Mouse (Mus musculus) myocyte (in vitro differentiated cells): ENCODE measurements around the gene Snrk. TPM values are rescaled to one million over a fixed set of nuclear protein-coding genes. Genes with fewer than 3 reads are reported as not detected.

Experiments used
- H3K27me3 ChIP-seq: one replicate; pipeline ENCODE4 v1.6.1; 2011; ENCODE audit not compliant: control insufficient read depth, insufficient read depth, insufficient read length
- H3K36me3 ChIP-seq: one replicate; pipeline ENCODE4 v1.6.1; 2011; ENCODE audit not compliant: control insufficient read depth, insufficient read depth
- H3K4me2 ChIP-seq: one replicate; pipeline ENCODE4 v1.6.1; 2011; ENCODE audit warnings: low read depth, control low read depth
- H3K4me3 ChIP-seq: one replicate; pipeline ENCODE4 v1.5.1; 2011; ENCODE audit warnings: mild to moderate bottlenecking, control low read depth, moderate library complexity
- H3K79me2 ChIP-seq: one replicate; pipeline ENCODE4 v1.6.1; 2011; ENCODE audit not compliant: control insufficient read depth, insufficient read depth
- H3ac ChIP-seq: one replicate; pipeline ENCODE4 v1.6.1; 2011; ENCODE audit not compliant: control insufficient read depth, insufficient read length
- CEBPB ChIP-seq: IDR thresholded peaks from 2 replicates; pipeline ENCODE4 v1.6.1; 2011; ENCODE audit warnings: mild to moderate bottlenecking, moderate library complexity; ENCODE audit not compliant: poor library complexity, insufficient read depth, severe bottlenecking
- E2F4 ChIP-seq: IDR thresholded peaks from one replicate; pipeline ENCODE4 v1.6.1; 2011; ENCODE audit warnings: mild to moderate bottlenecking, control low read depth, moderate library complexity; ENCODE audit not compliant: insufficient read depth
- MAX ChIP-seq: IDR thresholded peaks from one replicate; pipeline ENCODE4 v1.6.1; 2011; ENCODE audit warnings: low read depth, mild to moderate bottlenecking, control low read depth
- MYOD1 ChIP-seq, 3 experiments: IDR thresholded peaks; one replicate each; pipeline ENCODE4 v1.6.1; 2011; ENCODE audit warnings: control low read depth in 2 of 3, low read depth in 2 of 3, mild to moderate bottlenecking in 2 of 3, moderate library complexity in 1 of 3; ENCODE audit not compliant: insufficient read length in 2 of 3, control insufficient read depth in 1 of 3
- MYOG ChIP-seq, 3 experiments: IDR thresholded peaks; one replicate each; pipeline ENCODE4 v1.6.1; 2011; ENCODE audit warnings: control low read depth in 2 of 3, low read depth in 2 of 3, mild to moderate bottlenecking in 2 of 3; ENCODE audit not compliant: insufficient read length in 2 of 3, control insufficient read depth in 1 of 3, insufficient read depth in 1 of 3
- POLR2A ChIP-seq: IDR thresholded peaks from one replicate; pipeline ENCODE4 v1.6.1; 2011; ENCODE audit warnings: low read depth, mild to moderate bottlenecking, control low read depth, moderate library complexity; ENCODE audit not compliant: insufficient read length
- POLR2AphosphoS2 ChIP-seq: IDR thresholded peaks from one replicate; pipeline ENCODE4 v1.6.1; 2011; ENCODE audit warnings: low read depth, control low read depth; ENCODE audit not compliant: insufficient read length
- REST ChIP-seq: IDR thresholded peaks from one replicate; pipeline ENCODE4 v1.6.1; 2011; ENCODE audit warnings: mild to moderate bottlenecking, control low read depth, moderate library complexity; ENCODE audit not compliant: insufficient read depth, insufficient read length
- SRF ChIP-seq: IDR thresholded peaks from one replicate; pipeline ENCODE4 v1.6.1; 2011; ENCODE audit warnings: low read depth; ENCODE audit not compliant: control insufficient read depth, insufficient read length
- TCF12 ChIP-seq: IDR thresholded peaks from one replicate; pipeline ENCODE4 v1.6.1; 2011; ENCODE audit warnings: mild to moderate bottlenecking, control low read depth; ENCODE audit not compliant: poor library complexity, insufficient read depth, severe bottlenecking
- TCF3 ChIP-seq: IDR thresholded peaks from one replicate; pipeline ENCODE4 v1.6.1; 2011; ENCODE audit warnings: low read depth, control low read depth; ENCODE audit not compliant: insufficient read length
- USF1 ChIP-seq: IDR thresholded peaks from one replicate; pipeline ENCODE4 v1.6.1; 2011; ENCODE audit warnings: low read depth, mild to moderate bottlenecking, control low read depth, moderate library complexity
- polyA plus RNA-seq: library from polyadenylated mRNA; unstranded; fragments of >200 nt; fragmentation: generic; extraction: Trizol; gene quantifications from one replicate; pipeline ENCODE4 v1.2.1, GENCODE M21; 2012; ENCODE audit warnings: missing spikeins

Gene Snrk
- polyA plus RNA-seq, 1 experiment, result 9.9 TPM

GRCm38 (mm10) chr9:122130666-122131065 is 13.6 kb downstream of the Snrk start:
- Histone ChIP-seq H3ac (no peak overlapping the region), H3K4me2 (no peak overlapping the region), H3K4me3 (no peak overlapping the region), H3K36me3 (no peaks in the 10 kb centered on the region), H3K27me3 (no peaks in the 10 kb centered on the region), H3K79me2 (peaks cover 15% of the 10 kb centered on the region)
- no peak for TF ChIP-seq TCF3
- no peak for TF ChIP-seq USF1
- TF ChIP-seq SRF, result no peak
- no peak for TF ChIP-seq POLR2A
- TF ChIP-seq TCF12, result no peak
- TF ChIP-seq REST, result no peak
- no peak for TF ChIP-seq POLR2AphosphoS2
- no peak for TF ChIP-seq CEBPB
- TF ChIP-seq MYOD1 (IDR thresholded peaks at IDR 0.05; ENCODE audit: control insufficient read depth in 1 of 3, insufficient read length in 2 of 3, low read depth in 2 of 3), result no peak
- TF ChIP-seq MYOG (IDR thresholded peaks at IDR 0.05; ENCODE audit: control insufficient read depth in 1 of 3, insufficient read depth in 1 of 3, insufficient read length in 2 of 3, low read depth in 2 of 3), result no peak

- Histone ChIP-seq H3K4me3 (no peak overlapping the region), H3K27me3 (no peaks in the 10 kb centered on the region)
- TF ChIP-seq MAX, result no peak
- TF ChIP-seq MYOG (IDR thresholded peaks at IDR 0.05; ENCODE audit: control insufficient read depth in 1 of 3, insufficient read depth in 1 of 3, insufficient read length in 2 of 3, low read depth in 2 of 3), result no peak
- TF ChIP-seq POLR2AphosphoS2, result no peak
Measured at GRCm38 (mm10) chr9:122132145-122132544, 15.1 kb downstream of the Snrk start.

GRCm38 (mm10) chr9:122135095-122135884 is 18.2 kb downstream of the Snrk start:
- no peaks in the 10 kb centered on the region for H3K27me3 ChIP-seq
- no peak overlapping the region for H3ac ChIP-seq
- no peak for TF ChIP-seq POLR2AphosphoS2
- no peak for TF ChIP-seq MAX
- TF ChIP-seq POLR2A, result no peak
- no peak for TF ChIP-seq MYOD1 (IDR thresholded peaks at IDR 0.05; ENCODE audit: control insufficient read depth in 1 of 3, insufficient read length in 2 of 3, low read depth in 2 of 3)
- no peak for TF ChIP-seq TCF12
- no peak overlapping the region for H3K4me2 ChIP-seq
- no peak overlapping the region for H3K4me3 ChIP-seq
- peaks cover 11% of the 10 kb centered on the region for H3K36me3 ChIP-seq
- no peaks in the 10 kb centered on the region for H3K79me2 ChIP-seq

More at GRCm38 (mm10) chr9:122132145-122132544, 15.1 kb downstream of the Snrk start:
- Histone ChIP-seq H3ac (no peak overlapping the region), H3K79me2 (peaks cover 7% of the 10 kb centered on the region), H3K4me2 (no peak overlapping the region), H3K36me3 (no peaks in the 10 kb centered on the region)

GRCm38 (mm10) chr9:122135885-122136170 is 18.8 kb downstream of the Snrk start:
- H3K36me3 ChIP-seq, result peaks cover 11% of the 10 kb centered on the region
- no peaks in the 10 kb centered on the region for H3K27me3 ChIP-seq
- no peaks in the 10 kb centered on the region for H3K79me2 ChIP-seq
- H3ac ChIP-seq, result no peak overlapping the region
- H3K4me2 ChIP-seq, result no peak overlapping the region
- no peak overlapping the region for H3K4me3 ChIP-seq
- TF ChIP-seq REST, result no peak
- no peak for TF ChIP-seq POLR2AphosphoS2
- TF ChIP-seq SRF, result no peak
- TF ChIP-seq POLR2A, result no peak
- no peak for TF ChIP-seq MAX
- no peak for TF ChIP-seq TCF12
- no peak for TF ChIP-seq MYOG (IDR thresholded peaks at IDR 0.05; ENCODE audit: control insufficient read depth in 1 of 3, insufficient read depth in 1 of 3, insufficient read length in 2 of 3, low read depth in 2 of 3)
- no peak for TF ChIP-seq TCF3

- no peak overlapping the region for H3ac ChIP-seq
- no peak overlapping the region for H3K4me2 ChIP-seq
- no peaks in the 10 kb centered on the region for H3K79me2 ChIP-seq
- peaks cover 16% of the 10 kb centered on the region for H3K36me3 ChIP-seq
- H3K27me3 ChIP-seq, result no peaks in the 10 kb centered on the region
- no peak overlapping the region for H3K4me3 ChIP-seq
- no peak for TF ChIP-seq CEBPB
- no peak for TF ChIP-seq SRF
- TF ChIP-seq TCF12, result no peak
- TF ChIP-seq POLR2AphosphoS2, result no peak
- TF ChIP-seq USF1, result no peak
- TF ChIP-seq TCF3, result no peak
- TF ChIP-seq MYOD1 (IDR thresholded peaks at IDR 0.05; ENCODE audit: control insufficient read depth in 1 of 3, insufficient read length in 2 of 3, low read depth in 2 of 3), result no peak
- no peak for TF ChIP-seq E2F4
- no peak for TF ChIP-seq REST
- no peak for TF ChIP-seq MAX
Measured at GRCm38 (mm10) chr9:122137960-122138359, 20.9 kb downstream of the Snrk start.
